Mouse (Mus musculus): Measurements from ENCODE around the gene Itgam. TPM values are rescaled to one million over a fixed set of nuclear protein-coding genes. Genes with fewer than 3 reads are reported as not detected.

Gene Itgam
- polyA plus RNA-seq, 1 experiment = 0.25 TPM

GRCm38 (mm10) chr7:128112131-128112530 lies 49.7 kb downstream of the Itgam start:
- Histone ChIP-seq H3K36me3 (ENCODE audit: control insufficient read depth, insufficient read depth, low read length) (no peaks in the 10 kb centered on the region), H3K27ac (ENCODE audit: control insufficient read depth, insufficient read depth, low read depth, low read length) (no peak overlapping the region), H3K4me1 (ENCODE audit: control insufficient read depth, insufficient read depth, low read length) (no peaks in the 10 kb centered on the region), H3K27me3 (ENCODE audit: control insufficient read depth, insufficient read depth, low read length) (no peaks in the 10 kb centered on the region), H3K4me3 (ENCODE audit: control insufficient read depth, low read depth, low read length) (no peak overlapping the region)
- TF ChIP-seq CTCF (IDR thresholded peaks at IDR 0.05; ENCODE audit: control insufficient read depth, insufficient read depth, insufficient replicate concordance, low read depth, low read length) (no peak), POLR2A (IDR thresholded peaks at IDR 0.05; ENCODE audit: control insufficient read depth, low read depth, low read length) (no peak)

- Histone ChIP-seq H3K4me3 (ENCODE audit: control insufficient read depth, low read depth, low read length) (no peak overlapping the region), H3K27ac (ENCODE audit: control insufficient read depth, insufficient read depth, low read depth, low read length) (no peak overlapping the region), H3K4me1 (ENCODE audit: control insufficient read depth, insufficient read depth, low read length) (no peaks in the 10 kb centered on the region), H3K36me3 (ENCODE audit: control insufficient read depth, insufficient read depth, low read length) (no peaks in the 10 kb centered on the region), H3K27me3 (ENCODE audit: control insufficient read depth, insufficient read depth, low read length) (no peaks in the 10 kb centered on the region)
- TF ChIP-seq POLR2A (IDR thresholded peaks at IDR 0.05; ENCODE audit: control insufficient read depth, low read depth, low read length) (no peak), CTCF (IDR thresholded peaks at IDR 0.05; ENCODE audit: control insufficient read depth, insufficient read depth, insufficient replicate concordance, low read depth, low read length) (no peak)
Measured at GRCm38 (mm10) chr7:128114371-128115105, 52.1 kb downstream of the Itgam start.

DNA sequence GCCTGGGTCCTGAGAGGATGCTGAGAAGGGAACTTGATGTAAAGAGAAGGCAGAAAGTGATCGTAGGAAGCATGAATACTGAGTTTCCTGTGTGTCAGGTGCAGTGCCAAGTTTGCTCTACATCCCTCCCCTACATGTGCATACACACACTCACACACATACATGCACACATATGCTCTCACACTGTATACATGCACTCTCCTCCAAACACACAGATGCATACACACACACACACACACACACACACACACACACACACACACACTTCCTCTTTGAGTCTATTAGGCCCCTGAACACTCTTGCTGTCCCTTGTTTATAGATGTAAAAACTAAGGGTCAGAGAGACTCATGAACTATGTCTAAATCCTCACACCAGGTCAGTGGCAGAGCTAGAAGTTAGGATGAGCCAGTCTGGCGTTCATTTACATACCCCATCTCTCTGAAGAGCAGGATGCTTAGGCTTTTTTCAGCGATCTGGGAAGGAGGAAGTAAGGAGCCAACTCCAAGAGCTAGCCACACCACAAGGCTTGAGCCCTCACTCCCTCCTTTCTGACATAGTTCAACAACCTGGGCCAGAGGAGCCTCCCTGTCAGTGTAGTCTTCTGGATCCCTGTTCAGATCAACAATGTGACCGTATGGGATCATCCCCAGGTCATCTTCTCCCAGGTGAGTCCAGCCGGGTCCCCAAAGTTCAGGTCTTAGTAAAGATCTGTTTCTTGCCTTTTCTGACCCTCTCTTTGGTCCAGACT lies 52.9 kb downstream of the Itgam start:
- Histone ChIP-seq H3K27ac (ENCODE audit: control insufficient read depth, insufficient read depth, low read depth, low read length) (no peak overlapping the region), H3K27me3 (ENCODE audit: control insufficient read depth, insufficient read depth, low read length) (no peaks in the 10 kb centered on the region), H3K4me1 (ENCODE audit: control insufficient read depth, insufficient read depth, low read length) (no peaks in the 10 kb centered on the region), H3K36me3 (ENCODE audit: control insufficient read depth, insufficient read depth, low read length) (no peaks in the 10 kb centered on the region), H3K4me3 (ENCODE audit: control insufficient read depth, low read depth, low read length) (no peak overlapping the region)
- TF ChIP-seq POLR2A (IDR thresholded peaks at IDR 0.05; ENCODE audit: control insufficient read depth, low read depth, low read length) (no peak), CTCF (IDR thresholded peaks at IDR 0.05; ENCODE audit: control insufficient read depth, insufficient read depth, insufficient replicate concordance, low read depth, low read length) (no peak)

DNA sequence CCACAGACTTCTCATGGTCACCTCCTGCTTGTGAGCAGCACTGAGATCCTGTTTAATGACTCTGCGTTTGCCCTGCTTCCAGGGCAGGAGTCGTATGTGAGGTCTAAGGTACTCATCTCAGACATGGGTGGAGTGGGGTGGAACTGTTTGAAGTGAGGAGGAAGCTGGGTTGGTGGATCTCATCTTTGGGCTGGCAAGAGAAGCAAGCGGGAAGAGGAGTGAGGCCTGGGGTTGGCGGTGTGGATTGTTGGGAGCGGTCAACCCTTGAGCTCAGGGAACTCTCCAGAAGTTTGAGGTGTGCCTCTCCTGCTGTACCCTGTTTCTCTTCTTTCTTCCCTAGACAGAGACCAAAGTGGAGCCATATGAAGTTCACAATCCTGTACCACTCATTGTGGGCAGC lies 54.0 kb downstream of the Itgam start:
- Histone ChIP-seq H3K4me1 (ENCODE audit: control insufficient read depth, insufficient read depth, low read length) (no peaks in the 10 kb centered on the region), H3K36me3 (ENCODE audit: control insufficient read depth, insufficient read depth, low read length) (no peaks in the 10 kb centered on the region), H3K27me3 (ENCODE audit: control insufficient read depth, insufficient read depth, low read length) (no peaks in the 10 kb centered on the region), H3K4me3 (ENCODE audit: control insufficient read depth, low read depth, low read length) (no peak overlapping the region), H3K27ac (ENCODE audit: control insufficient read depth, insufficient read depth, low read depth, low read length) (no peak overlapping the region)
- no peak for TF ChIP-seq POLR2A (IDR thresholded peaks at IDR 0.05; ENCODE audit: control insufficient read depth, low read depth, low read length)

GRCm38 (mm10) chr7:128119726-128120490 lies 57.5 kb downstream of the Itgam start:
- Histone ChIP-seq H3K4me1 (ENCODE audit: control insufficient read depth, insufficient read depth, low read length) (no peaks in the 10 kb centered on the region), H3K4me3 (ENCODE audit: control insufficient read depth, low read depth, low read length) (no peak overlapping the region), H3K27me3 (ENCODE audit: control insufficient read depth, insufficient read depth, low read length) (no peaks in the 10 kb centered on the region), H3K36me3 (ENCODE audit: control insufficient read depth, insufficient read depth, low read length) (no peaks in the 10 kb centered on the region), H3K27ac (ENCODE audit: control insufficient read depth, insufficient read depth, low read depth, low read length) (no peak overlapping the region)
- TF ChIP-seq POLR2A (IDR thresholded peaks at IDR 0.05; ENCODE audit: control insufficient read depth, low read depth, low read length) = no peak
- TF ChIP-seq CTCF (IDR thresholded peaks at IDR 0.05; ENCODE audit: control insufficient read depth, insufficient read depth, insufficient replicate concordance, low read depth, low read length) = no peak

- Histone ChIP-seq H3K4me3 (ENCODE audit: control insufficient read depth, low read depth, low read length) (no peak within 1 kb of the TSS), H3K36me3 (ENCODE audit: control insufficient read depth, insufficient read depth, low read length) (no peaks in the 10 kb centered on the region), H3K27ac (ENCODE audit: control insufficient read depth, insufficient read depth, low read depth, low read length) (no peak within 1 kb of the TSS), H3K4me1 (ENCODE audit: control insufficient read depth, insufficient read depth, low read length) (no peaks in the 10 kb centered on the region), H3K27me3 (ENCODE audit: control insufficient read depth, insufficient read depth, low read length) (no peaks in the 10 kb centered on the region)
- TF ChIP-seq POLR2A (IDR thresholded peaks at IDR 0.05; ENCODE audit: control insufficient read depth, low read depth, low read length) = no peak
- TF ChIP-seq CTCF (IDR thresholded peaks at IDR 0.05; ENCODE audit: control insufficient read depth, insufficient read depth, insufficient replicate concordance, low read depth, low read length) = no peak
Measured at GRCm38 (mm10) chr7:128128741-128129720, 66.6 kb downstream of the Itgam start, which contains the start of gene Itgax. Itgax (plus strand) TSS chr7:128129547.

Measured in testis, adult 2 months (tissue).